Mouse (Mus musculus): ENCODE measurements around the gene Olfr695. TPM values are rescaled to one million over a fixed set of nuclear protein-coding genes. Genes with fewer than 3 reads are reported as not detected.

Olfr695 gene
- total and polyA plus RNA-seq, 3 experiments, result not detected

DNA sequence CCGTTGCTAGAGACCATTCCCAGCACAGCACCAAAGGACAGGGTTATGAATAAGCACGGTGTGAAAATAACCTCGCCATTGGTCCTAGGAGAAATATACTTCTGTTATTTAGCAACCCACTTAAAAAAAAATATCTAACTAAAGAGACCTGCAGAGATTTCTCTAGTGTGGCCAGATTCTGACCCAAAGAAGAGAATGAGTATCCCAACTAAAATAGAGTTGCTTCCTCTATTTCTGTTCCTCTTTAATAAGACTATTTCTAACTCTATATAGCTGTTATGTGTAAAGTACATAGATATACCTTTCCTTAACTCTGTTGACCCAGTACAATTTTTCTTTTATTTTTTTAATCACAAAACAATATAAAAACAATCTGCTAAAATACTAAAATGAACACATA is 23.2 kb downstream of the Olfr695 start:
- Histone ChIP-seq H3K79me2 (ENCODE audit: control insufficient read depth, insufficient read depth, low read length, poor library complexity) (no peaks in the 10 kb centered on the region), H3K9ac (ENCODE audit: control insufficient read depth, low read depth, low read length, poor library complexity, severe bottlenecking) (no peak overlapping the region), H3K4me3 (ENCODE audit: control insufficient read depth in 1 of 2, insufficient read depth in 1 of 2, low read depth in 2 of 2, low read length in 2 of 2) (no peak overlapping the region), H3K27ac (ENCODE audit: control insufficient read depth, low read depth, low read length) (no peak overlapping the region), H3K9me3 (replicated peaks; ENCODE audit: insufficient read depth, low read length) (no peaks in the 10 kb centered on the region), H3K27me3 (ENCODE audit: control insufficient read depth in 1 of 2, insufficient read depth in 2 of 2, low read length in 2 of 2) (no peaks in the 10 kb centered on the region), H3K36me3 (ENCODE audit: control insufficient read depth in 1 of 2, insufficient read depth in 2 of 2, low read length in 2 of 2) (no peaks in the 10 kb centered on the region), H3K4me1 (ENCODE audit: control insufficient read depth in 1 of 2, insufficient read depth in 2 of 2, low read length in 2 of 2) (no peaks in the 10 kb centered on the region)
- TF ChIP-seq MAFK (IDR thresholded peaks at IDR 0.05; ENCODE audit: borderline replicate concordance, low read depth, low read length), result no peak
- TF ChIP-seq E2F4 (IDR thresholded peaks at IDR 0.05; ENCODE audit: borderline replicate concordance, low read depth, low read length), result no peak
- TF ChIP-seq ZKSCAN1 (IDR thresholded peaks at IDR 0.05; ENCODE audit: low read depth, low read length), result no peak
- TF ChIP-seq BHLHE40 (IDR thresholded peaks at IDR 0.05; ENCODE audit: borderline replicate concordance, low read depth, low read length), result no peak
- no peak for TF ChIP-seq UBTF (IDR thresholded peaks at IDR 0.05; ENCODE audit: borderline replicate concordance, insufficient read depth, low read depth, low read length)
- TF ChIP-seq NELFE (IDR thresholded peaks at IDR 0.05; ENCODE audit: low read depth, low read length), result no peak
- no peak for TF ChIP-seq POLR2AphosphoS2 (IDR thresholded peaks at IDR 0.05; ENCODE audit: low read length)
- TF ChIP-seq NRF1 (IDR thresholded peaks at IDR 0.05; ENCODE audit: insufficient read depth, low read depth, low read length, poor library complexity, severe bottlenecking), result no peak
- TF ChIP-seq ZNF384 (IDR thresholded peaks at IDR 0.05; ENCODE audit: low read depth, low read length), result no peak
- no peak for TF ChIP-seq EP300 (IDR thresholded peaks at IDR 0.05; ENCODE audit: low read depth in 1 of 2, low read length in 2 of 2)
- TF ChIP-seq KAT2A (conservative IDR thresholded peaks at IDR 0.05; ENCODE audit: low read depth, low read length), result no peak
- TF ChIP-seq SMC3 (IDR thresholded peaks at IDR 0.05; ENCODE audit: low read depth, low read length), result no peak
- TF ChIP-seq GABPA (IDR thresholded peaks at IDR 0.05; ENCODE audit: low read depth, low read length), result no peak
- no peak for TF ChIP-seq TBP (IDR thresholded peaks at IDR 0.05; ENCODE audit: low read depth, low read length)
- no peak for DNase-seq (ENCODE audit: low read depth, low spot score)

GRCm38 (mm10) chr7:106691714-106692113 is 24.5 kb downstream of the Olfr695 start, which contains the start of gene Olfr694:
Gene Olfr694 (minus strand): TSS chr7:106691814.
- Histone ChIP-seq H3K9me3 (replicated peaks; ENCODE audit: insufficient read depth, low read length) (no peaks in the 10 kb centered on the region), H3K36me3 (ENCODE audit: control insufficient read depth in 1 of 2, insufficient read depth in 2 of 2, low read length in 2 of 2) (no peaks in the 10 kb centered on the region), H3K27me3 (ENCODE audit: control insufficient read depth in 1 of 2, insufficient read depth in 2 of 2, low read length in 2 of 2) (no peaks in the 10 kb centered on the region), H3K4me1 (ENCODE audit: control insufficient read depth in 1 of 2, insufficient read depth in 2 of 2, low read length in 2 of 2) (no peaks in the 10 kb centered on the region), H3K9ac (ENCODE audit: control insufficient read depth, low read depth, low read length, poor library complexity, severe bottlenecking) (no peak within 1 kb of the TSS), H3K27ac (ENCODE audit: control insufficient read depth, low read depth, low read length) (no peak within 1 kb of the TSS), H3K4me3 (ENCODE audit: control insufficient read depth in 1 of 2, insufficient read depth in 1 of 2, low read depth in 2 of 2, low read length in 2 of 2) (no peak within 1 kb of the TSS), H3K79me2 (ENCODE audit: control insufficient read depth, insufficient read depth, low read length, poor library complexity) (no peaks in the 10 kb centered on the region)
- TF ChIP-seq NRF1 (IDR thresholded peaks at IDR 0.05; ENCODE audit: insufficient read depth, low read depth, low read length, poor library complexity, severe bottlenecking) (no peak), MYB (IDR thresholded peaks at IDR 0.05; ENCODE audit: low read depth, low read length) (no peak), USF1 (IDR thresholded peaks at IDR 0.05; ENCODE audit: low read depth, low read length) (no peak), E2F4 (IDR thresholded peaks at IDR 0.05; ENCODE audit: borderline replicate concordance, low read depth, low read length) (no peak), HCFC1 (IDR thresholded peaks at IDR 0.05; ENCODE audit: low read depth, low read length) (no peak), NELFE (IDR thresholded peaks at IDR 0.05; ENCODE audit: low read depth, low read length) (no peak), USF2 (IDR thresholded peaks at IDR 0.05; ENCODE audit: borderline replicate concordance in 1 of 2, insufficient read depth in 1 of 2, low read depth in 1 of 2, low read length in 2 of 2) (no peak), MEF2A (IDR thresholded peaks at IDR 0.05; ENCODE audit: extremely low read depth, insufficient replicate concordance, low read depth, low read length, poor library complexity, severe bottlenecking) (no peak), ELF1 (IDR thresholded peaks at IDR 0.05; ENCODE audit: low read depth, low read length) (no peak), ZC3H11A (IDR thresholded peaks at IDR 0.05; ENCODE audit: low read depth, low read length) (no peak), POLR2A (IDR thresholded peaks at IDR 0.05; ENCODE audit: control insufficient read depth in 1 of 2, insufficient read depth in 1 of 2, low read depth in 1 of 2, low read length in 2 of 2, poor library complexity in 1 of 2) (no peak), TBP (IDR thresholded peaks at IDR 0.05; ENCODE audit: low read depth, low read length) (no peak), ETS1 (IDR thresholded peaks at IDR 0.05; ENCODE audit: low read depth, low read length) (no peak), MYC (IDR thresholded peaks at IDR 0.05; ENCODE audit: low read depth, low read length) (no peak), SMC3 (IDR thresholded peaks at IDR 0.05; ENCODE audit: low read depth, low read length) (no peak), TAL1 (IDR thresholded peaks at IDR 0.05; ENCODE audit: low read length) (no peak), KAT2A (conservative IDR thresholded peaks at IDR 0.05; ENCODE audit: low read depth, low read length) (no peak)
- DNase-seq (ENCODE audit: low read depth, low spot score), result no peak

Measured in MEL (cell line).